Mouse (Mus musculus) megakaryocyte, embryonic 14.5 days (primary cell): ENCODE data around the gene Rcsd1. TPM values are rescaled to one million over a fixed set of nuclear protein-coding genes. Genes with fewer than 3 reads are reported as not detected.

Experiments
- H3K27me3 ChIP-seq: replicated peaks from 2 replicates; pipeline ENCODE3; 2012; ENCODE audit warnings: inconsistent platforms
- H3K36me3 ChIP-seq: replicated peaks from 2 replicates; pipeline ENCODE3; 2012; ENCODE audit warnings: low read length, inconsistent platforms, mixed read lengths
- H3K4me1 ChIP-seq: 2 replicates; pipeline ENCODE4 v1.6.1; 2012; ENCODE audit warnings: inconsistent platforms
- H3K4me3 ChIP-seq: replicated peaks from 2 replicates; pipeline ENCODE3; 2012; ENCODE audit warnings: moderate library complexity, mild to moderate bottlenecking, inconsistent platforms
- H3K9me3 ChIP-seq: 2 replicates; pipeline ENCODE4 v1.6.1; 2012; ENCODE audit warnings: inconsistent platforms
- FLI1 ChIP-seq: IDR thresholded peaks from 2 replicates; pipeline ENCODE4 v1.6.1; 2012; ENCODE audit warnings: low read length, inconsistent platforms, mixed read lengths
- GATA1 ChIP-seq: IDR thresholded peaks from 3 replicates; pipeline ENCODE4 v1.6.1; 2012; ENCODE audit warnings: mixed read lengths, low read length, inconsistent platforms, borderline replicate concordance
- polyA plus RNA-seq: library from polyadenylated mRNA; stranded (reverse); fragments of >175 nt; gene quantifications from 2 replicates; pipeline ENCODE4 v1.2.3, GENCODE M21; 2012; ENCODE audit warnings: low replicate concordance; ENCODE audit not compliant: insufficient read depth

Gene Rcsd1
- polyA plus RNA-seq, 1 experiment, result 11.0 TPM

GRCm38 (mm10) chr1:165705868-165706348 is 3.6 kb downstream of the Rcsd1 start:
- Histone ChIP-seq H3K4me3 (peak overlapping the region; percentile 81), H3K36me3 (no peaks in the 10 kb centered on the region), H3K27me3 (peaks cover 78% of the 10 kb centered on the region), H3K4me1 (peaks cover 83% of the 10 kb centered on the region), H3K9me3 (0 out of 2 replicates have a peak, but pooled peaks cover 3% of the 10 kb centered on the region)
- TF ChIP-seq GATA1 (no peak), FLI1 (no peak)

GRCm38 (mm10) chr1:165705368-165705767 is 4.2 kb downstream of the Rcsd1 start:
- Histone ChIP-seq H3K36me3 (no peaks in the 10 kb centered on the region), H3K4me3 (no peak overlapping the region), H3K9me3 (no peaks in the 10 kb centered on the region), H3K27me3 (peaks cover 78% of the 10 kb centered on the region), H3K4me1 (peaks cover 89% of the 10 kb centered on the region)
- TF ChIP-seq GATA1, result no peak
- no peak for TF ChIP-seq FLI1

GRCm38 (mm10) chr1:165704841-165705240 is 4.7 kb downstream of the Rcsd1 start:
- peaks cover 74% of the 10 kb centered on the region for H3K27me3 ChIP-seq
- no peak for TF ChIP-seq FLI1
- no peak for TF ChIP-seq GATA1
- no peaks in the 10 kb centered on the region for H3K36me3 ChIP-seq
- no peaks in the 10 kb centered on the region for H3K9me3 ChIP-seq
- H3K4me1 ChIP-seq, result peaks cover 90% of the 10 kb centered on the region
- peak overlapping the region; percentile 42 for H3K4me3 ChIP-seq

GRCm38 (mm10) chr1:165702221-165703031 is 7.1 kb downstream of the Rcsd1 start:
- H3K27me3 ChIP-seq, result peaks cover 66% of the 10 kb centered on the region
- no peak for TF ChIP-seq FLI1
- H3K4me3 ChIP-seq, result peak overlapping the region; percentile 1
- peaks cover 80% of the 10 kb centered on the region for H3K4me1 ChIP-seq
- H3K36me3 ChIP-seq, result no peaks in the 10 kb centered on the region
- H3K9me3 ChIP-seq, result no peaks in the 10 kb centered on the region

- peaks cover 58% of the 10 kb centered on the region for H3K27me3 ChIP-seq
- no peaks in the 10 kb centered on the region for H3K9me3 ChIP-seq
- H3K4me3 ChIP-seq, result peak overlapping the region; percentile 55
- H3K4me1 ChIP-seq, result peaks cover 75% of the 10 kb centered on the region
- TF ChIP-seq FLI1, result no peak
- TF ChIP-seq GATA1, result no peak
- H3K36me3 ChIP-seq, result no peaks in the 10 kb centered on the region
Measured at GRCm38 (mm10) chr1:165701562-165701961, 8.0 kb downstream of the Rcsd1 start.

GRCm38 (mm10) chr1:165700933-165701518 is 8.5 kb downstream of the Rcsd1 start:
- Histone ChIP-seq H3K27me3 (peaks cover 54% of the 10 kb centered on the region), H3K4me1 (peaks cover 71% of the 10 kb centered on the region), H3K9me3 (no peaks in the 10 kb centered on the region), H3K4me3 (peak overlapping the region; percentile 74), H3K36me3 (no peaks in the 10 kb centered on the region)
- TF ChIP-seq GATA1 (no peak), FLI1 (no peak)

GRCm38 (mm10) chr1:165700376-165700815 is 9.2 kb downstream of the Rcsd1 start:
- H3K27me3 ChIP-seq, result peaks cover 52% of the 10 kb centered on the region
- peaks cover 71% of the 10 kb centered on the region for H3K4me1 ChIP-seq
- no peaks in the 10 kb centered on the region for H3K36me3 ChIP-seq
- peak overlapping the region; percentile 72 for H3K4me3 ChIP-seq
- no peak for TF ChIP-seq GATA1
- TF ChIP-seq FLI1, result no peak
- H3K9me3 ChIP-seq, result no peaks in the 10 kb centered on the region

GRCm38 (mm10) chr1:165697701-165698100 is 11.9 kb downstream of the Rcsd1 start:
- no peak for TF ChIP-seq GATA1
- no peak for TF ChIP-seq FLI1
- H3K36me3 ChIP-seq, result no peaks in the 10 kb centered on the region
- peaks cover 76% of the 10 kb centered on the region for H3K4me1 ChIP-seq
- H3K4me3 ChIP-seq, result peak overlapping the region; percentile 62
- peaks cover 44% of the 10 kb centered on the region for H3K27me3 ChIP-seq
- H3K9me3 ChIP-seq, result no peaks in the 10 kb centered on the region

GRCm38 (mm10) chr1:165696870-165697269 is 12.7 kb downstream of the Rcsd1 start:
- no peak overlapping the region for H3K4me3 ChIP-seq
- peaks cover 76% of the 10 kb centered on the region for H3K4me1 ChIP-seq
- no peaks in the 10 kb centered on the region for H3K9me3 ChIP-seq
- TF ChIP-seq GATA1 (no peak), FLI1 (no peak)
- H3K27me3 ChIP-seq, result peaks cover 36% of the 10 kb centered on the region
- no peaks in the 10 kb centered on the region for H3K36me3 ChIP-seq

GRCm38 (mm10) chr1:165696040-165696439 is 13.5 kb downstream of the Rcsd1 start:
- H3K4me3 ChIP-seq, result no peak overlapping the region
- TF ChIP-seq FLI1, result no peak
- no peak for TF ChIP-seq GATA1
- peaks cover 28% of the 10 kb centered on the region for H3K27me3 ChIP-seq
- H3K9me3 ChIP-seq, result no peaks in the 10 kb centered on the region
- H3K4me1 ChIP-seq, result peaks cover 76% of the 10 kb centered on the region
- H3K36me3 ChIP-seq, result no peaks in the 10 kb centered on the region
